ENCODE assay signal across 29 mouse cellular contexts in the genomic region with DNA sequence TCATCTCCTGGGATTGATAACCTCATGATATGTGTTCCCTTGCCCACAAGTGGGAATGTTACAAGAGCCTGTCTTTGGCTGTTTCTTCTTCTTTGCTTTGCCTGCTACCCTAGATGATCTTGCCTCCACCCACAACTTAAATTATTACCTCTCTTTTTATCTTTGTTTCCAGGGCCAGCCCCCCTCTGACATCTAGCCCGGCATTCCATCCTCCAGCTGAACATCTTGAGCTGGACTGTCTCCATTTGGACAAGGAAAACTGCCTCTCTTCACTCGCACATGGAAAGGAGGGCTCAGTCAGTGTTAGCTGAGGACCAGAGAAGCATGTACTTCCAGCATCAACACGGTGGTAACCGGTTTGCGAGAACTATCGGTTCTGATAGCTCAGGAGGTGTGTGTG.
DNase-seq lines count a peak whose midpoint lies in the region; ATAC-seq and TF ChIP-seq lines count a peak whose summit lies in the region.
"Had no signal": no experiment of that assay in that cellular context is flagged by ENCODE, and none has a peak within 500 bp of the region (broad histone marks: within the 10 kb centered on the region; RNA-seq: fewer than 3 reads in every experiment).

No protein-coding gene starts in this region.

- no peaks in the 10 kb centered on the region for H3K27me3 ChIP-seq in heart, embryonic 10.5 days (ENCODE audit: insufficient read depth, poor library complexity, severe bottlenecking)
- no peaks in the 10 kb centered on the region for H3K27me3 ChIP-seq in heart, embryonic 11.5 days (ENCODE audit: control insufficient read depth, insufficient read depth, low read length)
- H3K27me3 ChIP-seq in kidney, embryonic 15.5 days: no peaks in the 10 kb centered on the region
- H3K27me3 ChIP-seq in lung, embryonic 14.5 days (ENCODE audit: insufficient read depth, low read length): no peaks in the 10 kb centered on the region
- H3K27me3 ChIP-seq: forebrain, embryonic 13.5 days; heart, embryonic 13.5 days; hindbrain, embryonic 15.5 days; lung, embryonic 15.5 days; midbrain, embryonic 13.5 days; neural tube, embryonic 13.5 days; Patski had no signal

- no peak overlapping the region for H3K9ac ChIP-seq in heart, embryonic 11.5 days (ENCODE audit: low read depth, low read length)
- H3K9ac ChIP-seq in kidney, embryonic 15.5 days: no peak overlapping the region
- no peak overlapping the region for H3K9ac ChIP-seq in lung, embryonic 14.5 days
- H3K9ac ChIP-seq: forebrain, embryonic 13.5 days; heart, embryonic 13.5 days; hindbrain, embryonic 15.5 days; liver, embryonic 14.5 days; lung, embryonic 15.5 days; midbrain, embryonic 13.5 days; neural tube, embryonic 13.5 days had no signal

- no peaks in the 10 kb centered on the region for H3K4me1 ChIP-seq in heart, embryonic 10.5 days
- H3K4me1 ChIP-seq in heart, embryonic 11.5 days (ENCODE audit: control insufficient read depth, insufficient read depth, low read length): 0 out of 2 replicates have a peak, but pooled peaks cover 2% of the 10 kb centered on the region
- peaks cover 17% of the 10 kb centered on the region; the same call in 1 of the 2 replicates for H3K4me1 ChIP-seq in kidney, embryonic 15.5 days
- 0 out of 2 replicates have a peak, but pooled peaks cover 6% of the 10 kb centered on the region for H3K4me1 ChIP-seq in lung, embryonic 14.5 days (ENCODE audit: insufficient read depth)
- H3K4me1 ChIP-seq: forebrain, embryonic 13.5 days; heart, embryonic 13.5 days; hindbrain, embryonic 10.5 days; hindbrain, embryonic 15.5 days; megakaryocyte, embryonic 14.5 days; midbrain, embryonic 13.5 days; neural tube, embryonic 13.5 days had no signal

- DNase-seq in heart, embryonic 10.5 days (ENCODE audit: low spot score): peak; percentile 52
- no peak for DNase-seq in kidney, postnatal 25 days
- no peak for DNase-seq in lung, embryonic 14.5 days
- no peak for DNase-seq in lung, postnatal 4 days
- peak; percentile 14 for DNase-seq in NIH3T3 (ENCODE audit: low read depth)
- DNase-seq: adrenal gland, postnatal 10 days; cerebellum, adult 9-10 months; cerebellum, postnatal 36 days; gastrocnemius, postnatal 25 days; heart, adult 11 months; heart, postnatal 14 days; liver; right cerebral cortex, postnatal 4 days; thymus, postnatal 4 days had no signal

- H3K4me2 ChIP-seq in heart, embryonic 11.5 days: no peak overlapping the region
- H3K4me2 ChIP-seq in kidney, embryonic 15.5 days: 0 out of 2 replicates have a peak overlapping the region, but pooled peaks have one; percentile 2
- H3K4me2 ChIP-seq in lung, embryonic 14.5 days: 0 out of 2 replicates have a peak overlapping the region, but pooled peaks have one; percentile 4
- H3K4me2 ChIP-seq: forebrain, embryonic 13.5 days; heart, embryonic 13.5 days; hindbrain, embryonic 15.5 days; lung, embryonic 15.5 days; midbrain, embryonic 13.5 days; neural tube, embryonic 13.5 days had no signal

- TF ChIP-seq CTCF in lung, embryonic 14.5 days (IDR thresholded peaks at IDR 0.05; ENCODE audit: low read depth): no peak

- no peaks in the 10 kb centered on the region for H3K9me3 ChIP-seq in heart, embryonic 10.5 days
- no peaks in the 10 kb centered on the region for H3K9me3 ChIP-seq in heart, embryonic 11.5 days (replicated peaks; ENCODE audit: control insufficient read depth, low read length)
- no peaks in the 10 kb centered on the region for H3K9me3 ChIP-seq in kidney, embryonic 15.5 days (replicated peaks)
- no peaks in the 10 kb centered on the region for H3K9me3 ChIP-seq in lung, embryonic 14.5 days (ENCODE audit: low read depth, low read length)
- H3K9me3 ChIP-seq: forebrain, embryonic 13.5 days; heart, embryonic 13.5 days; hindbrain, embryonic 10.5 days; hindbrain, embryonic 15.5 days; lung, embryonic 15.5 days; midbrain, embryonic 13.5 days; neural tube, embryonic 13.5 days had no signal

- no peak overlapping the region for H3K27ac ChIP-seq in heart, embryonic 10.5 days
- no peak overlapping the region for H3K27ac ChIP-seq in heart, embryonic 11.5 days (ENCODE audit: low read depth, low read length)
- H3K27ac ChIP-seq in kidney, embryonic 15.5 days: no peak overlapping the region
- H3K27ac ChIP-seq in lung, embryonic 14.5 days (ENCODE audit: low read depth): no peak overlapping the region
- H3K27ac ChIP-seq: forebrain, embryonic 13.5 days; heart, embryonic 13.5 days; hindbrain, embryonic 10.5 days; hindbrain, embryonic 15.5 days; liver, embryonic 14.5 days; lung, embryonic 15.5 days; midbrain, embryonic 13.5 days; neural tube, embryonic 13.5 days; stomach, postnatal 0 days had no signal

- 75% methylated on average over 6 of the region's 6 CpGs for WGBS in heart, embryonic 10.5 days
- WGBS in heart, embryonic 11.5 days (ENCODE audit: insufficient replicate concordance): 72% methylated on average over 6 of the region's 6 CpGs
- 44% methylated on average over 6 of the region's 6 CpGs for WGBS in kidney, embryonic 15.5 days
- 27% methylated on average over 6 of the region's 6 CpGs for WGBS in lung, embryonic 14.5 days

- H3K36me3 ChIP-seq in heart, embryonic 10.5 days: no peaks in the 10 kb centered on the region
- no peaks in the 10 kb centered on the region for H3K36me3 ChIP-seq in heart, embryonic 11.5 days (ENCODE audit: control insufficient read depth, insufficient read depth, low read length)
- no peaks in the 10 kb centered on the region for H3K36me3 ChIP-seq in kidney, embryonic 15.5 days
- no peaks in the 10 kb centered on the region for H3K36me3 ChIP-seq in lung, embryonic 14.5 days (ENCODE audit: insufficient read depth)
- H3K36me3 ChIP-seq: G1E; heart, embryonic 13.5 days; hindbrain, embryonic 10.5 days; hindbrain, embryonic 15.5 days; lung, embryonic 15.5 days; midbrain, embryonic 13.5 days; neural tube, embryonic 13.5 days had no signal

- ATAC-seq in heart, embryonic 11.5 days (replicated peaks; ENCODE audit: insufficient number of reproducible peaks, low FRiP score, low TSS enrichment): no peak
- no peak for ATAC-seq in kidney, embryonic 15.5 days (replicated peaks; ENCODE audit: low FRiP score)
- peak; percentile 59; the same call in 1 of the 2 replicates for ATAC-seq in lung, embryonic 14.5 days (ENCODE audit: insufficient read depth)
- ATAC-seq: forebrain, embryonic 13.5 days; inflammation-experienced regulatory T-cells, adult 6 months; midbrain, embryonic 13.5 days; Patski had no signal

- no peak overlapping the region for H3K4me3 ChIP-seq in heart, embryonic 10.5 days
- no peak overlapping the region for H3K4me3 ChIP-seq in heart, embryonic 11.5 days (ENCODE audit: low read depth, low read length)
- no peak overlapping the region for H3K4me3 ChIP-seq in kidney, embryonic 15.5 days (replicated peaks)
- no peak overlapping the region for H3K4me3 ChIP-seq in lung, embryonic 14.5 days (ENCODE audit: low read depth, low read length)
- H3K4me3 ChIP-seq: forebrain, embryonic 13.5 days; heart, embryonic 13.5 days; hindbrain, embryonic 10.5 days; hindbrain, embryonic 15.5 days; lung, embryonic 15.5 days; megakaryocyte, embryonic 14.5 days; midbrain, embryonic 13.5 days; neural tube, embryonic 13.5 days had no signal

Comparison
In these comparisons a context has a peak if more than half of its experiments do, and no peak if none do; other contexts are left out.
1. DNase-seq: peak in heart, embryonic 10.5 days (single experiment) and NIH3T3 (single experiment); none in kidney, postnatal 25 days (0 of 2), lung, embryonic 14.5 days (single experiment) and lung, postnatal 4 days (0 of 2).